Mouse (Mus musculus): ENCODE data around the gene Galnt2. TPM values are rescaled to one million over a fixed set of nuclear protein-coding genes. Genes with fewer than 3 reads are reported as not detected.
A peak's percentile ranks its signal among the peaks of the same experiment; 100 is the strongest.

The Galnt2 gene
- total and polyA plus RNA-seq, 2 experiments from 2014 or later = 30.3 to 35.4 TPM

DNA sequence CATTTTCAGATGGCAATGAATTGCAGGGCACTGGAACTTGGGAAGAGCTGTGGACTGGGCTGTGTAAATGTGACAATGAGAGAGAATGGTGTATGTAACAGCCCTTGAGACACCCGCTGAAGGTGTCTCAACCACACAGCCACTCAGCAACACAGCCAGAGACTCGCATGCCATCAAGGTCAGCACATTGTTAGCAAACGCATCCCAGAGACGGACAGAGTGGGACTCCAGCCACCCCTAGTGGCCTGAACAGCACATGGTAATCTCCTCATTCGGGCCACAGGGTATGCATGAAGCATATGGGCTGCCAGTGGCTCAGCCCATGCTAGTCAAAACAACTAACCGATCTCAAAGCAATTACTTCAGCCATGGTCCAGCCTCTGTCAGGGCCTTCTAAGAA is 148.1 kb downstream of the Galnt2 start:
- H3K27me3 ChIP-seq (ENCODE audit: control insufficient read depth, insufficient read depth, low read length) = no peaks in the 10 kb centered on the region
- 55% methylated on average over 6 of the region's 6 CpGs for WGBS
- no peak overlapping the region for H3K9ac ChIP-seq (replicated peaks; ENCODE audit: low read depth, low read length)
- ATAC-seq (ENCODE audit: insufficient read depth, low read depth) (no peak), DNase-seq (ENCODE audit: low spot score) (no peak)
- no peak overlapping the region for H3K4me2 ChIP-seq (ENCODE audit: low read depth, low read length)
- H3K4me1 ChIP-seq (ENCODE audit: control insufficient read depth, insufficient read depth) = peaks cover 11% of the 10 kb centered on the region; the same call in 1 of the 2 replicates
- H3K27ac ChIP-seq (ENCODE audit: low read depth) = no peak overlapping the region
- H3K36me3 ChIP-seq (replicated peaks; ENCODE audit: control insufficient read depth, insufficient read depth, low read length) = no peaks in the 10 kb centered on the region
- no peaks in the 10 kb centered on the region for H3K9me3 ChIP-seq (replicated peaks; ENCODE audit: control insufficient read depth, low read length)
- TF ChIP-seq EP300 (IDR thresholded peaks at IDR 0.05; ENCODE audit: low read depth) = no peak
- peak; percentile 33 for TF ChIP-seq CTCF (IDR thresholded peaks at IDR 0.05; ENCODE audit: low read depth)
- no peak overlapping the region for H3K4me3 ChIP-seq (ENCODE audit: low read depth, low read length)

DNA sequence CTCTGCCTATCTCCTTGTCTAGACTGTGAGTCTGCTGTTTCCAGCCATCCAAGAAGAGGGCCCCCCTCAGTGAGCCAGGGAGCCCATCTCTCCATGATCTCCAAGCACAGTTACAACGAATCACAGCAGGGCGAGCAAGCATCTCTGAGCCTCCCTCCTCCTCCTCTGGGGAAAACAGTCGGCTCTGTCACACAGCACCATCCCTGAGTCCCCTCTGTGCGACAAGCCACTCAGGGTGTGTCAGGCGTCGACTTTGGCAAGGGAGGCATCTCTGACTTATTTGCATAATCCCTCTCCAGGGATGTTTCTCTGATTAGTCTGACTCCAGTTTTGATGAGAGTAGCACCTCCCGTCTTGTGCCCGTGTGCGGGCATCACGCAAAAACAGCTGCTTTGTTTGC is 151.0 kb downstream of the Galnt2 start:
- H3K4me1 ChIP-seq (ENCODE audit: control insufficient read depth, insufficient read depth) = no peaks in the 10 kb centered on the region
- TF ChIP-seq EP300 (IDR thresholded peaks at IDR 0.05; ENCODE audit: low read depth) = no peak
- TF ChIP-seq CTCF (IDR thresholded peaks at IDR 0.05; ENCODE audit: low read depth) = no peak
- WGBS = 58% methylated on average over 10 of the region's 10 CpGs
- no peaks in the 10 kb centered on the region for H3K36me3 ChIP-seq (replicated peaks; ENCODE audit: control insufficient read depth, insufficient read depth, low read length)
- no peaks in the 10 kb centered on the region for H3K27me3 ChIP-seq (ENCODE audit: control insufficient read depth, insufficient read depth, low read length)
- DNase-seq (ENCODE audit: low spot score) (no peak), ATAC-seq (ENCODE audit: insufficient read depth, low read depth) (no peak)
- no peak overlapping the region for H3K9ac ChIP-seq (replicated peaks; ENCODE audit: low read depth, low read length)
- no peak overlapping the region for H3K4me2 ChIP-seq (ENCODE audit: low read depth, low read length)
- H3K9me3 ChIP-seq (replicated peaks; ENCODE audit: control insufficient read depth, low read length) = no peaks in the 10 kb centered on the region
- H3K4me3 ChIP-seq (ENCODE audit: low read depth, low read length) = no peak overlapping the region
- H3K27ac ChIP-seq (ENCODE audit: low read depth) = no peak overlapping the region

DNA sequence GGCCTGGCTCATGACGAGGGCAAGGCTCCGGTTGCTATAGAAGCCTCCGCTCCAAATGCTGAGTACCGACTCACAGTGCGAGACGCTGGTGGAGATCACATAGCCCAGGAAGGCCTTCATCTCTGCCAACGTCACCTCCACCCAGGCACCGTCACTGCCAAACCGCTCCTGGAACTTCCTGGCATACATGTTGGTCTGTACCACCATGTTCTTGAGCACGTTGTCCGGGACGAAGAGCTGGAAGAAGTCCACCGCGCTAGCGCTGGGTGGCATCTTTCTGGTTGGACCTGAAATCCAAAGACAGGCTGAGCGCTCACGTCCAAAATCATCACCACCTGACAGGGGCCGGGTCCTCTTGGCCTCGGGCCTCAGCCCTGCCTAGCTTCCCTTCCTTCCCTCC is 153.1 kb downstream of the Galnt2 start:
- Histone ChIP-seq H3K9ac (replicated peaks; ENCODE audit: low read depth, low read length) (no peak overlapping the region), H3K4me3 (ENCODE audit: low read depth, low read length) (no peak overlapping the region), H3K27ac (ENCODE audit: low read depth) (no peak overlapping the region), H3K27me3 (ENCODE audit: control insufficient read depth, insufficient read depth, low read length) (no peaks in the 10 kb centered on the region), H3K9me3 (replicated peaks; ENCODE audit: control insufficient read depth, low read length) (no peaks in the 10 kb centered on the region), H3K36me3 (replicated peaks; ENCODE audit: control insufficient read depth, insufficient read depth, low read length) (no peaks in the 10 kb centered on the region), H3K4me2 (ENCODE audit: low read depth, low read length) (no peak overlapping the region), H3K4me1 (ENCODE audit: control insufficient read depth, insufficient read depth) (no peaks in the 10 kb centered on the region)
- DNase-seq (ENCODE audit: low spot score) = no peak
- no peak for ATAC-seq (ENCODE audit: insufficient read depth, low read depth)
- TF ChIP-seq CTCF (IDR thresholded peaks at IDR 0.05; ENCODE audit: low read depth) = no peak
- TF ChIP-seq EP300 (IDR thresholded peaks at IDR 0.05; ENCODE audit: low read depth) = no peak
- 91% methylated on average over 19 of the region's 19 CpGs for WGBS

DNA sequence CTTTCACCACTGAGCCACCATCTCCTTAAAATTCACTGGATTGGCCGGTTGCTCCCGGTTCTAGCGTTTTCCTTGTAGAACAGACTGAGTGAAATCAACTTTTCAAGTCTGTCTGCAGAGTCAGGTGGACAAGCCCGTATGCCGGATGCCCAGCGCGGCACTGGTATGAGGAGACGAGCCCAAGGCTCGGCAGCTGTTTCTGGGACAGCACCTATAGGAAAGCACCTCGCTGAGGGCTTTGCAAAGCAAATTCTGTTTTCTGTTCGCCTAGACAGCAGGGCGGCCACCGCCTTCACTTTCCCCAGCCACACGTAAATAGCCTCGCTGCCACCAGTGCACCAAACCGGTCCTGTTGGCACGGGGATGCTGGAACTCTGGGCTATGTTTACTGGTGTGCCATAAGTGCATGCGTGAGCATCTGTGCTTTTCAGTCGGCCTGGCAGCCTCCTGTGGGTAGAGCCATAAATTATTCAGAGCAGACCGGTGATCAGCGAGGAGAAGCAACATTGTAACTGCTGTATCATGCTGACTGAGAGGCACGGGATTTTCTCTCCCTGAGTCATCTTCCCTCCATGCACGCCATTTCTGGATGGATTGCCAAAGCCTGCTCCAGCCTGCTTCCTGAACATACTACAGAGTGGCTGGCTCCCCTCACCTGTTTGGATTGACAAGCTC is 155.2 kb downstream of the Galnt2 start:
- no peaks in the 10 kb centered on the region for H3K9me3 ChIP-seq (replicated peaks; ENCODE audit: control insufficient read depth, low read length)
- DNase-seq (ENCODE audit: low spot score) (no peak), ATAC-seq (ENCODE audit: insufficient read depth, low read depth) (no peak)
- H3K9ac ChIP-seq (replicated peaks; ENCODE audit: low read depth, low read length) = no peak overlapping the region
- no peaks in the 10 kb centered on the region for H3K4me1 ChIP-seq (ENCODE audit: control insufficient read depth, insufficient read depth)
- no peaks in the 10 kb centered on the region for H3K27me3 ChIP-seq (ENCODE audit: control insufficient read depth, insufficient read depth, low read length)
- no peak overlapping the region for H3K4me2 ChIP-seq (ENCODE audit: low read depth, low read length)
- 78% methylated on average over 23 of the region's 23 CpGs for WGBS
- no peak overlapping the region for H3K27ac ChIP-seq (ENCODE audit: low read depth)
- TF ChIP-seq EP300 (IDR thresholded peaks at IDR 0.05; ENCODE audit: low read depth) (no peak), CTCF (IDR thresholded peaks at IDR 0.05; ENCODE audit: low read depth) (no peak)
- no peaks in the 10 kb centered on the region for H3K36me3 ChIP-seq (replicated peaks; ENCODE audit: control insufficient read depth, insufficient read depth, low read length)
- H3K4me3 ChIP-seq (ENCODE audit: low read depth, low read length) = no peak overlapping the region

DNA sequence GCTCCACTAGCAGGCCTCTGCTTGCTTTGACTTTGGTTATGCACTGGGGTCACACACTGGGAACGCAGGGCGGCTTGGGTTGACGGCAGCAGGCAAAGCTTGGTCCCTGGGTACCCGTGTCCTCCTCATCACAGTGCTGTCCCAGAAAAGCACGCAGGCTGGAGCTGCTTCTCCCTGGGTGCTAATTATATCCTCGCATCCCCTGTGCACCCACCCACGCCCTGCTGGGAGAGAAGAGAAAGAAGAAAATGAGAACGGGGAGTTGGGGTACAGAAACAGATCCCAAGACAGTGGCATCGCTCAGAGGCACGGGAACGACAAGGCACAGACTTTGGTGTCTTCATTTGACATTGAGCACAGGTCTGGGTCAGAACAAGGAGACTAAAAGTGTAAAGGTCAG is 158.3 kb downstream of the Galnt2 start:
- Histone ChIP-seq H3K9me3 (replicated peaks; ENCODE audit: control insufficient read depth, low read length) (no peaks in the 10 kb centered on the region; the same call in 1 of the 2 replicates), H3K4me3 (ENCODE audit: low read depth, low read length) (no peak overlapping the region), H3K36me3 (replicated peaks; ENCODE audit: control insufficient read depth, insufficient read depth, low read length) (no peaks in the 10 kb centered on the region), H3K4me1 (ENCODE audit: control insufficient read depth, insufficient read depth) (no peaks in the 10 kb centered on the region), H3K27ac (ENCODE audit: low read depth) (no peak overlapping the region), H3K27me3 (ENCODE audit: control insufficient read depth, insufficient read depth, low read length) (no peaks in the 10 kb centered on the region), H3K9ac (replicated peaks; ENCODE audit: low read depth, low read length) (no peak overlapping the region), H3K4me2 (ENCODE audit: low read depth, low read length) (no peak overlapping the region)
- DNase-seq (ENCODE audit: low spot score) (no peak), ATAC-seq (ENCODE audit: insufficient read depth, low read depth) (no peak)
- WGBS = 72% methylated on average over 11 of the region's 11 CpGs
- TF ChIP-seq EP300 (IDR thresholded peaks at IDR 0.05; ENCODE audit: low read depth) (no peak), CTCF (IDR thresholded peaks at IDR 0.05; ENCODE audit: low read depth) (no peak)

DNA sequence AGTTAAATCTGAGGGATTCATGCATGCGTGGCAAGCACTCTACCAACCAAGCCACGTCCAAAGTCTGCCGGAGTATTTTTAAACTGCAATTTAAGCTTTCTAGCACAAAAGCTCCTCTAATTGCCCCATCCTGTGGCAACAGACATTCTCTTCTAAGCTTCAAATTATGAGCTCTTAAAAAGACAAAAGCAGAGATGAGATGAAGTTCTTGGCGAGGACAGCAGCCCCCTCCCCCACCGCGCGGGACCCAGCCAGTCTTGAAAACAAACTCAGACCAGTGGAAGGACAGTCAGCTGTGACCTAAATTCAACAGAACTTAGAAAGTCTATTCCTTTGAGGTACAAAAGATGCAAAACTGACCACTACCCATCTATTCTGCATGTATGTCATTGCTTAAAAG is 160.0 kb downstream of the Galnt2 start:
- ATAC-seq (ENCODE audit: insufficient read depth, low read depth) (no peak), DNase-seq (ENCODE audit: low spot score) (no peak)
- Histone ChIP-seq H3K9ac (replicated peaks; ENCODE audit: low read depth, low read length) (no peak overlapping the region), H3K36me3 (replicated peaks; ENCODE audit: control insufficient read depth, insufficient read depth, low read length) (no peaks in the 10 kb centered on the region), H3K4me1 (ENCODE audit: control insufficient read depth, insufficient read depth) (no peaks in the 10 kb centered on the region), H3K4me2 (ENCODE audit: low read depth, low read length) (no peak overlapping the region), H3K27me3 (ENCODE audit: control insufficient read depth, insufficient read depth, low read length) (no peaks in the 10 kb centered on the region), H3K27ac (ENCODE audit: low read depth) (no peak overlapping the region), H3K4me3 (ENCODE audit: low read depth, low read length) (no peak overlapping the region), H3K9me3 (replicated peaks; ENCODE audit: control insufficient read depth, low read length) (no peaks in the 10 kb centered on the region; the same call in 1 of the 2 replicates)
- TF ChIP-seq CTCF (IDR thresholded peaks at IDR 0.05; ENCODE audit: low read depth) = no peak
- TF ChIP-seq EP300 (IDR thresholded peaks at IDR 0.05; ENCODE audit: low read depth) = no peak
- 91% methylated on average over 7 of the region's 7 CpGs for WGBS

Data from heart, postnatal 0 days (tissue).